Mouse (Mus musculus) MN1 (cell line): ENCODE results near the gene Ffar4.

Experiments used
- DNase-seq: peaks from one replicate; pipeline ENCODE4 v3.0.0-alpha.2; 2016; ENCODE audit warnings: low spot score

The Ffar4 gene

GRCm38 (mm10) chr19:38096858-38097758 lies at the start of gene Ffar4:
Gene Ffar4, plus strand, starts transcription at chr19:38097071.
- DNase-seq, result peak; percentile 14

DNA sequence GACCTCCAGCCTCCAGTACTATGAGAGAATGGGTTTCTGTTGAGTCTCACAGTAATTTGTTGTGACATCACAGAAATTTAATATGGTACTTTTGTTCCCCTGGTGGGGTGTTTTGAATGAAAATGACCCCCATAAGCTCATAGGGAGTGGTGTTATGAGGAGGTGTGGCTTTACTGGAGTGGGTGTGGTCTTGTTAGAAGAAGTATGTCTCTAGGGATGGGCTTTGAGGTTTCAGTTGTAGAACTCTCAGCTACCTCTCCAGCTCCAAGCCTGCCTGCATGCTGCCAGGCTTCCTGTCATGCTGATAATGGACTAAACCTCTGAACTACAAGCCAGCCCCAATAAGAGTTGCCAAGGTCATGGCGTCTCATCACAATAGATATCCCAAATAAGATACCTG lies 47.2 kb upstream of the Ffar4 start:
- no peak for DNase-seq

GRCm38 (mm10) chr19:38053227-38054041 lies 43.4 kb upstream of the Ffar4 start:
- DNase-seq, result peak; percentile 40

- peak; percentile 67 for DNase-seq
Observed at GRCm38 (mm10) chr19:38054149-38054719, 42.6 kb upstream of the Ffar4 start.

- peak; percentile 94 for DNase-seq
Observed at GRCm38 (mm10) chr19:38054720-38055192, 42.1 kb upstream of the Ffar4 start, which contains the start of gene Cep55. Gene Cep55, plus strand, starts transcription at chr19:38055011.

DNA sequence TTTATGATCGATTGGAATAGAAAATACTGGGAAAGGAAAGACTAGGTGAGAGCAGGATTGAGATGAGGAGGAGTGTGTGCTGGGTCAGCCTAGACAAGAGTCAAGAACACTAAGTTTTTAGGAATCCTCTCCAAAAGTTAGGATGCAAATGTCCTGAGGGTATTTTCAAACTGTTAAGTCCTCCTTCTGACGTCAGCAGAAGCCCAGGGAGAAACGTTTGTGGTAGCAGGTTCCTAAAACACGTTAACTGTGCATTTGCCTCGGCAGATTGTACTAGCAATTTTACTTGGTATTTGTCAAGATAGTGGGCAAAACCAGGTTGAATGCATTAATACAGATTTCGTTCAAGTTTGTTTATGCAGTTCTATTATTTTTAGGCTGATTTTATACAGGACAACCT lies 41.1 kb upstream of the Ffar4 start:
- DNase-seq, result no peak

DNA sequence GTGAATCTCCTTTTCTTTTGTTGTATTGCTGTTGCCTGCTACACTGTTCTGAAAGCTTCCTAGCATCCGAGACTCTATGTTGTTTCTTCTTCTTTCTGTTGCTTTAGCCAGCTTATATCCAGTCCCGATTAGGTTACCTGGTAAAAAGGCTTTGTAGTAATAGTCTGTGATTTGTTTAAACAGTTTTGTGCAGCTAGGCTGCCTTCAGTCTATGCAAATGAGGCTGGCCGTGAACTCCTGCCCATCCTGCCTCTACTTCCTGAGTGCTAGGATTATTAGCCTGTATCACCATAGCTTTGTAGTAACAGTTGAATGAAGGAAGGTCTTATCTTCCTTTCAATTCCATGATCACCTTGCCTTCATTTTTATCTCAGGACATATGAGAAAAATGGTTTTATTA lies 40.6 kb upstream of the Ffar4 start:
- no peak for DNase-seq

- no peak for DNase-seq
Observed at GRCm38 (mm10) chr19:38056931-38057330, 39.9 kb upstream of the Ffar4 start.

DNA sequence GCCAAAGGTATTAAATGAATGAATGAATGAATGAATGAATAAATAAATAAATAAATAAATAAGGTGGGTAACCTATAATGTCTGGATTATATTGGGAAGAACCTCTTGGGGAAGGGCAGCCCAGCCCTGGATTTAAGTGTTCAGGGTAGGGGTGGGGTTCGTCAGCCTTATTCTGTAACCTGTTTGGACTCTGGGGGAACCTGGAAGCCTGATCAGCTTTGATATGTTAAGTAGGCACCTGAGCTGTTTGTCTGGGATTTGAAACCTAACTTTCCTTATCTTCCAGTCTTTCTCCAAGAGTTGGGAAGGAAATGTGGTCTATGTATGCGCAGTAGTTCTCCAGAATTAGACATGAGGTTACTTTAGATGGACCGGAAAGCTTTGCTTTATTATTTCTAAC lies 33.7 kb upstream of the Ffar4 start:
- no peak for DNase-seq

DNA sequence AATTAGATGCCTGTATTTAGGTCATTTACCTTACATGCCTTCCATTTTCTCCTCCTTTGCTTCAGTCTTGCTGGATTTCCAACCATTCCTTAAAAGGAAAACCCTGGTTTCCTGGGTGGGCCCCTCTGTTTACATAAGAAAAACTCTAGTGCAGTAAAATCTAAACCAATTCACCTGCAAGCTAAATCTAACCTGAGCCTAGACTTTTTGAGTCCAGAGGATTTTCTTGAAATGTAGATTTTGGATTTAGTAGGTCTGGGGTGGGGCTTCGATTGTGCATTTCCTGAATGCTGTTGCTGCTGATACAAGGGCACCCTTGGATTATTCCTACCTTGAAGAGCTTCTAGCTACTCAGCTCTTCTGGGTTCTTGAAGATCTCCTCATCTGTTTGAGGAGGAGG lies 32.8 kb upstream of the Ffar4 start:
- no peak for DNase-seq

DNA sequence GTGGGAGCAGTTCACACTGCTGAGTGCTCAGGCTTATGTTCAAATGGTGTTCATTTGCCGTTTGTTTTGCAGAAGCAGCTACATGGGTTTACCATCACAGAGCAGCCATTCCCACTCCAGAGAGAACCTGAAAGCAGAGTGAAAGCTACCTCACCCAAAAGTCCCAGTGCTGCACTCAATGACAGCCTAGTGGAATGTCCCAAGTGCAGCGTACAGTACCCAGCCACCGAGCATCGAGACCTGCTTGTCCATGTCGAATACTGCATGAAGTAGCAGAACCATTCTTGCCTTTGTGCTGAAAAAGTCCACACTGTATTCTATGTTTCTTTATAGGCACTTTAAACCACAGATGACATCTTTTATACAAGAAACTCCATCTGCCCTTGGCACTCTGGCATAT lies 23.6 kb upstream of the Ffar4 start:
- DNase-seq, result no peak

GRCm38 (mm10) chr19:38075051-38075450 lies 21.8 kb upstream of the Ffar4 start:
- no peak for DNase-seq

GRCm38 (mm10) chr19:38076251-38076650 lies 20.6 kb upstream of the Ffar4 start:
- peak; percentile 65 for DNase-seq

DNA sequence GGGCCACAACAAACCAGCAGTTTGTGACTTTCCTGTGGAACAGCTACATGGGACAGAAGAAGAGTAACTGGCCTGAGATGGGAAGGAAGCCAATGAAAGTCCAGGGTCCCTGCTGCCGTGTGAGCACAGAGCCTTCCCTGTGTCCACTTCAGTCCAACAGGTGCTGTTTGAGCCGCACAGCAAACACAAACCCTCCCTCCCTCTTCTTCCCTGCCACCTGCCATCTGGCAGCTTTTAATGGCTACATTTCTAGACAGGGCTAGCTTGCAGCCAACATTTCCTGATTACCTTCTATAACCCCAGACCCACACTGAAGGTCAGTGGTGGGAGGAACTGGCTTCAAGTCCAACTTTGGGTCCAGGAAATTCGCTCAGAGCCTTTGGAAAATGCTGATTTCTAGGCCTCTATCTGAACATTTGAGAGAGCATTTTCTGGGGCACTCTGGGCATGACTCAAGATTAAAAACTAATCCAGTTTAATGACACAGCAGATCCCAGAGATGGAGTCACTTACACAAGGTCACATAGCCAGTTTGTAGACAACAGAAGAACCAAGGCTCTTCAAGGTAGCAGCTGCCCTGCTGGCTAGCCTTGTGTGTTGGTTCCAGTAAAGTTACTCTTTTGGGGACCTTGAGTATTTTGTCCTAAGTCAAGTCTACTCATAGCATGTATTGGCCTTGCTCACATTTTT lies 18.9 kb upstream of the Ffar4 start:
- no peak for DNase-seq

DNA sequence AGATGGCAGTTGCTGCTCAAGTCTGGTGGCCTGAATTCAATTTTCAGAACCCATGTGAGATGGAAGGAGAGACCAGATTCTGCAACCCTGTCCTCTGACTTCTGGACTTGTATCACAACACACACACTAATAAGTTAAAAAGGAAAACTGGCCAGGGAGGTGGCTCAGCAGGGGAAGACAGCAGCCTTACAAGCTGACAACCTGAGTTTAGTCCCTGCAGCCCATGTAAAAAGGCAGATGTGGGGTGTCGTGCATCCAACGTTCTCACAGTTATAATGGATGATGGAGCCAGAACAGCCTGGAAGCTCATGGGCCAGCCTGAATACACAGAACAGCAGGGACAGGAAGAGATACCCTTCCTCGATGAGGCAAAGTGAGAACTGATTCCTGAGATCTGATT lies 15.5 kb upstream of the Ffar4 start:
- DNase-seq, result no peak

- DNase-seq, result no peak
Observed at GRCm38 (mm10) chr19:38082931-38083525, 13.8 kb upstream of the Ffar4 start.

GRCm38 (mm10) chr19:38085841-38086240 lies 11.0 kb upstream of the Ffar4 start:
- no peak for DNase-seq

- peak; percentile 68 for DNase-seq
Observed at GRCm38 (mm10) chr19:38086948-38087551, 9.8 kb upstream of the Ffar4 start.

- no peak for DNase-seq
Observed at GRCm38 (mm10) chr19:38089358-38089757, 7.5 kb upstream of the Ffar4 start.

GRCm38 (mm10) chr19:38091512-38091985 lies 5.3 kb upstream of the Ffar4 start:
- no peak for DNase-seq

- no peak for DNase-seq
Observed at GRCm38 (mm10) chr19:38096231-38096630, 640 bp upstream of the Ffar4 start.
